Mouse (Mus musculus): ENCODE measurements around the gene Dhx37.

DNA sequence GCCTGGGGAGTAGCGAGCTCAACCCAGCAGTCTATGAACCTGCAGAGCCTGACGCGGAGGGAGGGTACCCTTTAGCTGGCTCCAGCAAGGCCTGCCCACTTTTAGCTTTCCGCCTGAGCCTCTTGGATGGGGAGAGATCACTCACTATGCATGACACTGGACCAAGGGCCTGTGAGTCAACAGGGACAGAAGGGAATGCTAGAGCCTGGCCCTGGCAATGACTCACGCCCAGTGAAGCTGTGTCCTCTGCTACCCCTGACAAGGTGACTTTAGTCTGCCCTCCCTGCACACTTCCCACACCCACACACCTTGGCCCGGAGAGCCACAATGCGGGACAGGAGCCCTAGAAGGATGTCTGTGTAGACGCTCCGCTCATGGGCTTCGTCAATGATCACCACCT, 7.6 kb downstream of the Dhx37 start:
- TF ChIP-seq CHD2 (IDR thresholded peaks at IDR 0.05; ENCODE audit: low read depth, low read length) (no peak), ZNF384 (IDR thresholded peaks at IDR 0.05; ENCODE audit: low read depth, low read length) (no peak)
